Mouse (Mus musculus): ENCODE data around the gene Nfatc3. TPM values are rescaled to one million over a fixed set of nuclear protein-coding genes. Genes with fewer than 3 reads are reported as not detected.

Nfatc3 gene
- total RNA-seq, 2 experiments from 2014 or later: 39.1 to 47.7 TPM

Other genes starting within 250 kb of the Nfatc3 start
- gene Ranbp10, start 231.5 kb upstream of the Nfatc3 start, total RNA-seq (2021): 10 to 100 TPM; 25.4 to 30.0 TPM
- not detected for gene Tsnaxip1, start 231.1 kb upstream of the Nfatc3 start, total RNA-seq (2021)
- gene Cenpt, start 205.6 kb upstream of the Nfatc3 start, total RNA-seq (2021): 10 to 100 TPM in 1 of 2 experiments, 1 to 10 TPM in 1; 7.6 to 10.4 TPM
- gene Thap11, start 203.7 kb upstream of the Nfatc3 start, total RNA-seq (2021): 10 to 100 TPM; 28.3 to 32.0 TPM
- gene Nutf2, start 198.3 kb upstream of the Nfatc3 start, total RNA-seq (2021): 10 to 100 TPM; 39.1 to 40.1 TPM
- 10 to 100 TPM; 28.0 to 35.3 TPM for gene Edc4, start 178.0 kb upstream of the Nfatc3 start, total RNA-seq (2021)
- under 1 TPM in 1 of 2 experiments, not detected in 1; 0.55 TPM for gene Nrn1l, start 165.3 kb upstream of the Nfatc3 start, total RNA-seq (2021)
- 10 to 100 TPM; 32.9 to 35.6 TPM for gene Pskh1, start 158.4 kb upstream of the Nfatc3 start, total RNA-seq (2021)
- under 1 TPM; 0.30 to 0.70 TPM for gene Ctrl, start 125.0 kb upstream of the Nfatc3 start, total RNA-seq (2021)
- 10 to 100 TPM; 58.0 to 66.3 TPM for gene Psmb10, start 120.4 kb upstream of the Nfatc3 start, total RNA-seq (2021)
- 10 to 100 TPM; 39.2 to 89.9 TPM for gene Lcat, start 115.5 kb upstream of the Nfatc3 start, total RNA-seq (2021)
- 10 to 100 TPM; 30.5 to 33.7 TPM for gene Slc12a4, start 92.7 kb upstream of the Nfatc3 start, total RNA-seq (2021)
- not detected for gene Dpep3, start 79.4 kb upstream of the Nfatc3 start, total RNA-seq (2021)
- gene Dus2, start 67.5 kb upstream of the Nfatc3 start, total RNA-seq (2021): 10 to 100 TPM; 13.5 to 15.2 TPM
- gene Dpep2nb, start 52.9 kb upstream of the Nfatc3 start, total RNA-seq (2021): not detected
- 10 to 100 TPM; 13.1 to 16.2 TPM for gene Ddx28, start 47.0 kb upstream of the Nfatc3 start, total RNA-seq (2021)
- gene Esrp2, start 78.1 kb downstream of the Nfatc3 start, total RNA-seq (2021): 10 to 100 TPM; 14.8 to 15.4 TPM
- gene Pla2g15, start 91.6 kb downstream of the Nfatc3 start, total RNA-seq (2021): 10 to 100 TPM; 17.6 to 21.4 TPM
- gene Slc7a6, start 110.0 kb downstream of the Nfatc3 start, total RNA-seq (2021): 10 to 100 TPM; 28.2 to 28.7 TPM
- gene Slc7a6os, start 152.1 kb downstream of the Nfatc3 start, total RNA-seq (2021): 10 to 100 TPM; 21.9 to 26.4 TPM
- 10 to 100 TPM; 24.1 to 31.3 TPM for gene Prmt7, start 152.1 kb downstream of the Nfatc3 start, total RNA-seq (2021)

Measured in adrenal gland, postnatal 10 days (tissue).